Mouse (Mus musculus) intestine, embryonic 15.5 days (tissue): ENCODE results near the gene Enam. TPM values are rescaled to one million over a fixed set of nuclear protein-coding genes. Genes with fewer than 3 reads are reported as not detected.

ENCODE experiments used
- ATAC-seq: fragments of 200-750 bp; cut with Nextera tagmentation; 2 replicates; pipeline ENCODE4 v1.8.0; 2017; ENCODE audit warnings: moderate TSS enrichment, moderate library complexity
- H3K27ac ChIP-seq: fragments of 300-500 bp; sonication (generic); 2 replicates; pipeline ENCODE4 v1.5.1; 2015; ENCODE audit warnings: mild to moderate bottlenecking, inconsistent platforms
- H3K27me3 ChIP-seq: fragments of 300-500 bp; sonication (generic); replicated peaks from 2 replicates; pipeline ENCODE4 v1.6.1; 2015; ENCODE audit warnings: inconsistent platforms
- H3K36me3 ChIP-seq: fragments of 300-500 bp; sonication (generic); 2 replicates; pipeline ENCODE4 v1.6.1; 2015; ENCODE audit warnings: inconsistent platforms
- H3K4me1 ChIP-seq: fragments of 300-500 bp; sonication (generic); replicated peaks from 2 replicates; pipeline ENCODE4 v1.6.1; 2015; ENCODE audit warnings: inconsistent platforms
- H3K4me2 ChIP-seq: fragments of 300-500 bp; sonication (generic); replicated peaks from 2 replicates; pipeline ENCODE4 v1.6.1; 2015; ENCODE audit warnings: mild to moderate bottlenecking, inconsistent platforms
- H3K4me3 ChIP-seq: fragments of 300-500 bp; sonication (generic); replicated peaks from 2 replicates; pipeline ENCODE4 v1.5.1; 2015; ENCODE audit warnings: inconsistent platforms
- H3K9ac ChIP-seq: fragments of 300-500 bp; sonication (generic); 2 replicates; pipeline ENCODE4 v1.6.1; 2015; ENCODE audit warnings: inconsistent platforms
- H3K9me3 ChIP-seq: fragments of 300-500 bp; sonication (generic); 2 replicates; pipeline ENCODE4 v1.6.1; 2016; ENCODE audit warnings: inconsistent platforms
- WGBS: fragments of 180-500 bp; shearing (Covaris S2); methylation state at CpG from one replicate; pipeline ENCODE4 v1.1.7; 2015; 5-methylcytosine and 5-hydroxymethylcytosine counted together
- polyA plus RNA-seq: library from polyadenylated mRNA; unstranded; fragments of >200 nt; fragmentation: Nextera tagmentation; extraction: Ambion mirVana; gene quantifications from 2 replicates; pipeline ENCODE4 v1.2.1, GENCODE M21; 2015

The Enam gene
- not detected in 2 replicates for polyA plus RNA-seq

GRCm38 (mm10) chr5:88487675-88488074 is at the start of gene Enam:
Gene Enam, plus strand, starts transcription at chr5:88487975.
- no peak within 1 kb of the TSS for H3K4me3 ChIP-seq
- no peaks in the 10 kb centered on the region for H3K9me3 ChIP-seq
- no peak within 1 kb of the TSS for H3K27ac ChIP-seq
- no peak within 1 kb of the TSS for H3K9ac ChIP-seq
- H3K4me1 ChIP-seq = no peaks in the 10 kb centered on the region
- H3K4me2 ChIP-seq = no peak within 1 kb of the TSS
- H3K36me3 ChIP-seq = no peaks in the 10 kb centered on the region
- H3K27me3 ChIP-seq = no peaks in the 10 kb centered on the region
- no peak for ATAC-seq

GRCm38 (mm10) chr5:88455691-88456090 is 32.1 kb upstream of the Enam start, which contains the start of gene Ambn:
Gene Ambn, plus strand, starts transcription at chr5:88455991.
- H3K4me1 ChIP-seq = no peaks in the 10 kb centered on the region
- 84% methylated on average over 3 of the region's 3 CpGs for WGBS
- ATAC-seq = no peak
- H3K9me3 ChIP-seq = no peaks in the 10 kb centered on the region
- no peak within 1 kb of the TSS for H3K27ac ChIP-seq
- no peaks in the 10 kb centered on the region for H3K27me3 ChIP-seq
- no peak within 1 kb of the TSS for H3K4me3 ChIP-seq
- no peaks in the 10 kb centered on the region for H3K36me3 ChIP-seq
- H3K9ac ChIP-seq = no peak within 1 kb of the TSS
- no peak within 1 kb of the TSS for H3K4me2 ChIP-seq

GRCm38 (mm10) chr5:88467471-88467870 is 20.3 kb upstream of the Enam start:
- no peaks in the 10 kb centered on the region for H3K4me1 ChIP-seq
- no peak overlapping the region for H3K4me2 ChIP-seq
- H3K36me3 ChIP-seq = no peaks in the 10 kb centered on the region
- no peak overlapping the region for H3K9ac ChIP-seq
- H3K27ac ChIP-seq = no peak overlapping the region
- ATAC-seq = no peak
- H3K9me3 ChIP-seq = no peaks in the 10 kb centered on the region
- no peak overlapping the region for H3K4me3 ChIP-seq
- 77% methylated on average over 2 of the region's 2 CpGs for WGBS
- no peaks in the 10 kb centered on the region for H3K27me3 ChIP-seq

- 84% methylated on average over 4 of the region's 4 CpGs for WGBS
These were observed 18.7 kb upstream of the Enam start for GRCm38 (mm10) chr5:88468807-88469704.

GRCm38 (mm10) chr5:88489004-88489403 is 1.2 kb downstream of the Enam start:
- no peak overlapping the region for H3K4me3 ChIP-seq
- H3K27me3 ChIP-seq = no peaks in the 10 kb centered on the region
- no peak overlapping the region for H3K27ac ChIP-seq
- H3K9me3 ChIP-seq = no peaks in the 10 kb centered on the region
- H3K36me3 ChIP-seq = no peaks in the 10 kb centered on the region
- no peaks in the 10 kb centered on the region for H3K4me1 ChIP-seq
- no peak for ATAC-seq
- 73% methylated on average over 2 of the region's 2 CpGs for WGBS
- H3K9ac ChIP-seq = no peak overlapping the region
- H3K4me2 ChIP-seq = no peak overlapping the region

More at GRCm38 (mm10) chr5:88468807-88469704, 18.7 kb upstream of the Enam start:
- no peak overlapping the region for H3K27ac ChIP-seq
- H3K4me1 ChIP-seq = no peaks in the 10 kb centered on the region
- no peaks in the 10 kb centered on the region for H3K27me3 ChIP-seq
- H3K9ac ChIP-seq = no peak overlapping the region
- no peaks in the 10 kb centered on the region for H3K36me3 ChIP-seq
- H3K4me2 ChIP-seq = no peak overlapping the region
- no peak for ATAC-seq
- H3K9me3 ChIP-seq = no peaks in the 10 kb centered on the region
- H3K4me3 ChIP-seq = no peak overlapping the region

GRCm38 (mm10) chr5:88491111-88491510 is 3.3 kb downstream of the Enam start:
- Histone ChIP-seq H3K27ac (no peak overlapping the region), H3K4me2 (no peak overlapping the region), H3K9me3 (no peaks in the 10 kb centered on the region), H3K36me3 (no peaks in the 10 kb centered on the region), H3K4me3 (no peak overlapping the region), H3K27me3 (no peaks in the 10 kb centered on the region), H3K4me1 (no peaks in the 10 kb centered on the region), H3K9ac (no peak overlapping the region)
- 86% methylated on average over 5 of the region's 5 CpGs for WGBS
- no peak for ATAC-seq

GRCm38 (mm10) chr5:88499781-88500180 is 12.0 kb downstream of the Enam start:
- Histone ChIP-seq H3K9me3 (no peaks in the 10 kb centered on the region), H3K4me1 (no peaks in the 10 kb centered on the region), H3K4me3 (no peak overlapping the region), H3K9ac (no peak overlapping the region), H3K36me3 (no peaks in the 10 kb centered on the region), H3K4me2 (no peak overlapping the region), H3K27me3 (no peaks in the 10 kb centered on the region), H3K27ac (no peak overlapping the region)
- ATAC-seq = peak; percentile 45; the same call in 1 of the 2 replicates
- 80% methylated on average over 3 of the region's 3 CpGs for WGBS

- Histone ChIP-seq H3K4me3 (no peak overlapping the region), H3K27ac (no peak overlapping the region), H3K9ac (no peak overlapping the region), H3K27me3 (no peaks in the 10 kb centered on the region), H3K36me3 (no peaks in the 10 kb centered on the region), H3K4me1 (no peaks in the 10 kb centered on the region), H3K9me3 (no peaks in the 10 kb centered on the region), H3K4me2 (no peak overlapping the region)
- no peak for ATAC-seq
- 67% methylated on average over 1 of the region's 1 CpGs for WGBS
These were observed 20.8 kb downstream of the Enam start for GRCm38 (mm10) chr5:88508555-88508954.

- H3K27me3 ChIP-seq = no peaks in the 10 kb centered on the region
- H3K4me2 ChIP-seq = no peak overlapping the region
- no peak overlapping the region for H3K4me3 ChIP-seq
- no peaks in the 10 kb centered on the region for H3K9me3 ChIP-seq
- 83% methylated on average over 1 of the region's 1 CpGs for WGBS
- no peak overlapping the region for H3K9ac ChIP-seq
- ATAC-seq = no peak
- H3K4me1 ChIP-seq = no peaks in the 10 kb centered on the region
- H3K27ac ChIP-seq = no peak overlapping the region
- no peaks in the 10 kb centered on the region for H3K36me3 ChIP-seq
These were observed 21.2 kb downstream of the Enam start for GRCm38 (mm10) chr5:88508990-88509389.

GRCm38 (mm10) chr5:88519232-88519631 is 31.5 kb downstream of the Enam start:
- WGBS = 9% methylated on average over 2 of the region's 2 CpGs
- Histone ChIP-seq H3K36me3 (no peaks in the 10 kb centered on the region), H3K4me1 (no peaks in the 10 kb centered on the region), H3K4me3 (no peak overlapping the region), H3K4me2 (no peak overlapping the region), H3K27me3 (no peaks in the 10 kb centered on the region), H3K9ac (no peak overlapping the region), H3K27ac (no peak overlapping the region), H3K9me3 (no peaks in the 10 kb centered on the region)
- ATAC-seq = no peak

- Histone ChIP-seq H3K36me3 (no peaks in the 10 kb centered on the region), H3K9me3 (no peaks in the 10 kb centered on the region), H3K9ac (no peak within 1 kb of the TSS), H3K27me3 (no peaks in the 10 kb centered on the region), H3K4me3 (no peak within 1 kb of the TSS), H3K4me1 (no peaks in the 10 kb centered on the region), H3K4me2 (no peak within 1 kb of the TSS), H3K27ac (no peak within 1 kb of the TSS)
- no peak for ATAC-seq
- WGBS = 82% methylated on average over 3 of the region's 3 CpGs
These were observed 39.9 kb downstream of the Enam start, which contains the start of gene Jchain for GRCm38 (mm10) chr5:88527657-88528056. Gene Jchain, minus strand, starts transcription at chr5:88527891.

GRCm38 (mm10) chr5:88530908-88531307 is 43.1 kb downstream of the Enam start:
- no peaks in the 10 kb centered on the region for H3K4me1 ChIP-seq
- no peak overlapping the region for H3K4me3 ChIP-seq
- ATAC-seq = no peak
- no peak overlapping the region for H3K9ac ChIP-seq
- H3K4me2 ChIP-seq = no peak overlapping the region
- H3K36me3 ChIP-seq = no peaks in the 10 kb centered on the region
- WGBS = 60% methylated on average over 1 of the region's 1 CpGs
- no peaks in the 10 kb centered on the region for H3K27me3 ChIP-seq
- no peak overlapping the region for H3K27ac ChIP-seq
- H3K9me3 ChIP-seq = no peaks in the 10 kb centered on the region

- no peaks in the 10 kb centered on the region for H3K9me3 ChIP-seq
- WGBS = 70% methylated on average over 3 of the region's 3 CpGs
- H3K4me3 ChIP-seq = no peak overlapping the region
- no peaks in the 10 kb centered on the region for H3K27me3 ChIP-seq
- no peak overlapping the region for H3K27ac ChIP-seq
- H3K4me1 ChIP-seq = no peaks in the 10 kb centered on the region
- H3K9ac ChIP-seq = no peak overlapping the region
- no peak overlapping the region for H3K4me2 ChIP-seq
- no peaks in the 10 kb centered on the region for H3K36me3 ChIP-seq
- no peak for ATAC-seq
These were observed 46.9 kb downstream of the Enam start for GRCm38 (mm10) chr5:88534697-88535096.
